Mouse (Mus musculus) kidney, embryonic 15.5 days (tissue): ENCODE measurements around the gene Cfap43. TPM values are rescaled to one million over a fixed set of nuclear protein-coding genes. Genes with fewer than 3 reads are reported as not detected.

Source experiments
- ATAC-seq: fragments of 200-750 bp; cut with Nextera tagmentation; replicated peaks from 2 replicates; pipeline ENCODE4 v1.8.0; 2017; ENCODE audit warnings: moderate TSS enrichment; ENCODE audit not compliant: low FRiP score
- H3K27ac ChIP-seq: fragments of 300-500 bp; sonication (generic); 2 replicates; pipeline ENCODE4 v1.5.1; 2015; ENCODE audit warnings: mild to moderate bottlenecking, inconsistent platforms
- H3K27me3 ChIP-seq: fragments of 300-500 bp; sonication (generic); 2 replicates; pipeline ENCODE4 v1.6.1; 2015; ENCODE audit warnings: inconsistent platforms
- H3K36me3 ChIP-seq: fragments of 300-500 bp; sonication (generic); 2 replicates; pipeline ENCODE4 v1.6.1; 2015; ENCODE audit warnings: inconsistent platforms
- H3K4me1 ChIP-seq: fragments of 300-500 bp; sonication (generic); 2 replicates; pipeline ENCODE4 v1.6.1; 2015; ENCODE audit warnings: inconsistent platforms
- H3K4me2 ChIP-seq: fragments of 300-500 bp; sonication (generic); 2 replicates; pipeline ENCODE4 v1.6.1; 2015; ENCODE audit warnings: moderate library complexity, mild to moderate bottlenecking, inconsistent platforms
- H3K4me3 ChIP-seq: fragments of 300-500 bp; sonication (generic); replicated peaks from 2 replicates; pipeline ENCODE4 v1.5.1; 2015; ENCODE audit warnings: mild to moderate bottlenecking, inconsistent platforms
- H3K9ac ChIP-seq: fragments of 300-500 bp; sonication (generic); 2 replicates; pipeline ENCODE4 v1.6.1; 2015; ENCODE audit warnings: mild to moderate bottlenecking, inconsistent platforms
- H3K9me3 ChIP-seq: fragments of 300-500 bp; sonication (generic); replicated peaks from 2 replicates; pipeline ENCODE4 v1.6.1; 2016; ENCODE audit warnings: inconsistent platforms
- WGBS: fragments of 180-500 bp; shearing (Covaris S2); methylation state at CpG from one replicate; pipeline ENCODE4 v1.1.7; 2015; ENCODE audit warnings: mixed read lengths; 5-methylcytosine and 5-hydroxymethylcytosine counted together
- polyA plus RNA-seq: library from polyadenylated mRNA; unstranded; fragments of >200 nt; fragmentation: Nextera tagmentation; extraction: Ambion mirVana; gene quantifications from 2 replicates; pipeline ENCODE4 v1.2.1, GENCODE M21; 2015

Cfap43 gene
- polyA plus RNA-seq, 1 experiment from 2014 or later, result 0.06 TPM

DNA sequence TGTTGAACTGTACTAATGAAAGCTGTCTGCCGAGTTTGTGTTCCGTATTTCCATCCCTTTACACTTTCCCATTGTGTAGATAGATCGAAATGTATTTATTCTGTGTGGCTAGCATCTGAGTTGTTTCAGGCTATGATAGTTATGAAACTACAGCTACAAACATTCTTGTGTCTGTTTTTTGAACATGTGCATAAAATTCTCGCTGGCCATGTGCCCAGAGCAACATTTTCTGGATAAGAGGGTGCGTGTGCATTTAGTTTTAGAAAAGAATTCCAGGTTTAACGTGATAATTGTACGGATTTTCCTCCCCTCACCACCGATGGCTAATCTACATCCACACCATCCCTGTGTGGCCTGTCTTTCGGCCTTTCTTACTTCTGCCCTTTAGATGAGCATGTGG is 205.6 kb downstream of the Cfap43 start:
- H3K27me3 ChIP-seq, result no peaks in the 10 kb centered on the region
- WGBS, result 74% methylated on average over 9 of the region's 9 CpGs
- no peak overlapping the region for H3K27ac ChIP-seq
- no peak overlapping the region for H3K4me3 ChIP-seq
- no peaks in the 10 kb centered on the region for H3K36me3 ChIP-seq
- 0 out of 2 replicates have a peak, but pooled peaks cover 2% of the 10 kb centered on the region for H3K9me3 ChIP-seq
- no peak for ATAC-seq
- H3K9ac ChIP-seq, result no peak overlapping the region
- H3K4me2 ChIP-seq, result no peak overlapping the region
- no peaks in the 10 kb centered on the region for H3K4me1 ChIP-seq

DNA sequence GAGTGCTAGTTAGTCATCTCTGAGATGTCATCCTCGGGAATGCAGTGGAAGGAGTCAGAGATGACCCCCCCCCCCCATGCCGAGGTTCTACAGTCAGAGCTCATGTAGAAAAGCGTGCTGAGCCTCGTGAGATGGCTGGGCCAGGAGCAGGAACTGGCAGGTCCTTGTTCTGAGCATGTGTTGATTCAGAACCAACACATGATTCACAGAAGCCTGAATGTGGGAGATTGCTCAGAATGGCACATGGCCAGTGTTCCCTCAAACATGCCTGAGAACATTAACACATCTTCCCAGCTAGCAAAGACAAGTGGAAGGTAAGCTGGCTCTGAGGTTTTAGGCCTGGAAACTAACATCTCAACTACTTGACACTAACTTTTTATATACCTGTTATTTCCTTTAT is 208.7 kb downstream of the Cfap43 start:
- no peak for ATAC-seq
- no peaks in the 10 kb centered on the region for H3K4me1 ChIP-seq
- no peaks in the 10 kb centered on the region for H3K27me3 ChIP-seq
- no peak overlapping the region for H3K27ac ChIP-seq
- H3K36me3 ChIP-seq, result no peaks in the 10 kb centered on the region
- WGBS, result 81% methylated on average over 4 of the region's 4 CpGs
- H3K9ac ChIP-seq, result no peak overlapping the region
- H3K4me2 ChIP-seq, result no peak overlapping the region
- no peaks in the 10 kb centered on the region for H3K9me3 ChIP-seq
- H3K4me3 ChIP-seq, result no peak overlapping the region

DNA sequence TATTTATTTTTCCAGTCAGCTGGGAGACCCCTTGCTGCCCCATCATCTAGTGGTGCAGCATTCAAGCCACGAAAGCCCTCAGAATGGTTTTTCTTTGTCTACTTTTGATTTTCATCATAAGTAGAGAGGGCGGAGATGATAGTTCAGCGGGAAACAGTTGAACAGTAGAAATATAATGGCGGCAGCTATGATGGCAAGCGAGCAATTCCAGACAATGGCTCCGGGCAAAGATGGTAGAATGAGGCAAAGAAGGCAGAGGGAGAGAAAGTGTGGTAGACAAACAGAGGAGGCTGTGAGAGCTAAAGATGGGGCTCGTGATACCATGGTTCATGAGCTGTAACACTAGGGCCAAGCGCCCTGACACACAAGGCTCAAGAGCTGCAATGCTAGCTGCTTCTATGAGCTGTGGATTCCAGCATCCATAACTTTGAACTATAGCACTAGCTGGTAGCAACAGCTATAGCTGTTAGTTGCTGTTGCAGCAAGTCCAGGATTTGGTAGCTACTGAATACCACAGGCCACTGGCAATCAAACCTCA is 213.2 kb downstream of the Cfap43 start:
- H3K4me1 ChIP-seq, result 0 out of 2 replicates have a peak, but pooled peaks cover 2% of the 10 kb centered on the region
- H3K27ac ChIP-seq, result no peak overlapping the region
- no peak for ATAC-seq
- no peak overlapping the region for H3K9ac ChIP-seq
- WGBS, result 90% methylated on average over 8 of the region's 8 CpGs
- H3K9me3 ChIP-seq, result no peaks in the 10 kb centered on the region
- no peaks in the 10 kb centered on the region for H3K36me3 ChIP-seq
- H3K4me2 ChIP-seq, result no peak overlapping the region
- H3K27me3 ChIP-seq, result no peaks in the 10 kb centered on the region
- H3K4me3 ChIP-seq, result no peak overlapping the region

DNA sequence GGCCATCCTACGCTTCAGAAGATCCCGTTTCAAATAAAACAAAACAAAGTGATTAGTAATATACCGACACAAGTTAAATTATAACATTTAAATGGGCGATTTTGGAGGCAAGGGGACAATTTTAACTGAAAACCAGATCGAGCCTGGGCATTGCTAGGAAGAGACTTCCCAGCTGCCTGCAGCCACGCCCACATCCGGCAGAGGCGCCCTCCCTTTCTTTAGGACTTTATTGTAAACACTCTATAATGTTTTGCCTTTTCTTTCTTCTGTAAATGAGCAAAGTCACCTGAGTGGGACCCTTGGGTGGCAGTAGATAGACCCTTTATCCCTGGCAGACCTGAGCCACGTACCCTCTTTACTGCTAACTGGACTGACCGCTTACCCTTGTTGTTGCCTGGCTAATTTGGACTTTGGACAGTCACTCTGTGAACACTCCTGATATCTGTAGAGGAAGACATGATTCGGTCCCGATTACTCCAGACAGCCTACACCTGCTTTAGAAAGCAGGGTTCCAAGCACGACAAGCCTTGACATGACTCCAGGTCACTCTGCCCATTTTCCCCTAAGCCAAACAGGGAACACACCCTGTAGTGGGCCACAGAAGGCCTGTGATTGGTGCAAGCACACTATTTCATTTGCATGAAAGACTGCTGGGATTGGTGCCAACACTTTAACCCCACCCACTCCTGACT is 213.9 kb downstream of the Cfap43 start:
- Histone ChIP-seq H3K36me3 (no peaks in the 10 kb centered on the region), H3K9ac (no peak overlapping the region), H3K4me3 (no peak overlapping the region), H3K9me3 (no peaks in the 10 kb centered on the region), H3K4me1 (0 out of 2 replicates have a peak, but pooled peaks cover 2% of the 10 kb centered on the region), H3K4me2 (no peak overlapping the region), H3K27me3 (no peaks in the 10 kb centered on the region), H3K27ac (no peak overlapping the region)
- no peak for ATAC-seq
- WGBS, result 69% methylated on average over 13 of the region's 13 CpGs

DNA sequence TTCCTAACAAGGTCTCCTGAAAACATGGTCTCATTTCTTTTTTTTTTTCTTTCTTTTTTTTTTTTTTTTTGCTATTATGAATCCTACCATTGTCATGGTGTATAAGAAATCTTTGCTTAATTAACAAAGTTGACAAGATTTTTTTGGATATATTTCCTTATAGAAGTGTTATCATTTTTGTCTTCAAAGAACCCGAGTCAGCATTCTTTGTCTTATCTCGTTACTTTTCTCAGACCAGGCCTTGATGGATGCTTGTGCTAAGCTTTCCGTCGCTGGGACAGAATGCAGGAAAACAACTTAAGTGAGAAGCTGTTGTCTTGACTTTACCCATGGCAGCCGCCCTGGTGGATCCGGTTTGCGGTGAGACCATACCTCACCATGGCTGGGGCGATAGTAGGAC is 218.6 kb downstream of the Cfap43 start:
- Histone ChIP-seq H3K36me3 (no peaks in the 10 kb centered on the region), H3K4me3 (no peak overlapping the region), H3K9me3 (no peaks in the 10 kb centered on the region), H3K27ac (no peak overlapping the region), H3K9ac (no peak overlapping the region), H3K27me3 (no peaks in the 10 kb centered on the region), H3K4me2 (no peak overlapping the region), H3K4me1 (peaks cover 11% of the 10 kb centered on the region; the same call in 1 of the 2 replicates)
- 82% methylated on average over 8 of the region's 8 CpGs for WGBS
- ATAC-seq, result no peak

DNA sequence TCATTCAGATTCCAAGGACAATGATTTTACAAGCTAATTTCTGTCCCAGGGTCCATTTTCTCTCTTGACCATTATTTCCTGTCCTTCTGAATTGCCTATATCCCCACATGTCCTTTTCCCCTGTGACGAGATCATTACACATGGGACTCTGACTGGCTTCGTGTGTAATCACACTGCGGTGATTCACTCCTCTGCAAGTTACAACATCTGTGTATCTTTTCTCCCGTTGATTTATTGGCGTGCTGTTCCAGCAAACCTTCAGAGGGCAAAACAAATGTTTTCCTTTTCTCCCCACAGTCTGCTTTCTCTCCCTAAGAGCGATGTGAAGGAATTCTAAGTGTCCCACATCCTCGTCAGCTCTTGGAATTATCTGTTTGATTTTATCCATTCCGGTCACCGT is 219.3 kb downstream of the Cfap43 start:
- no peak for ATAC-seq
- WGBS, result 25% methylated on average over 9 of the region's 9 CpGs
- no peak overlapping the region for H3K4me3 ChIP-seq
- no peak overlapping the region for H3K9ac ChIP-seq
- no peaks in the 10 kb centered on the region for H3K36me3 ChIP-seq
- H3K27ac ChIP-seq, result 0 out of 2 replicates have a peak overlapping the region, but pooled peaks have one; percentile 7
- H3K4me2 ChIP-seq, result no peak overlapping the region
- no peaks in the 10 kb centered on the region for H3K27me3 ChIP-seq
- peaks cover 9% of the 10 kb centered on the region; the same call in 1 of the 2 replicates for H3K4me1 ChIP-seq
- H3K9me3 ChIP-seq, result no peaks in the 10 kb centered on the region

DNA sequence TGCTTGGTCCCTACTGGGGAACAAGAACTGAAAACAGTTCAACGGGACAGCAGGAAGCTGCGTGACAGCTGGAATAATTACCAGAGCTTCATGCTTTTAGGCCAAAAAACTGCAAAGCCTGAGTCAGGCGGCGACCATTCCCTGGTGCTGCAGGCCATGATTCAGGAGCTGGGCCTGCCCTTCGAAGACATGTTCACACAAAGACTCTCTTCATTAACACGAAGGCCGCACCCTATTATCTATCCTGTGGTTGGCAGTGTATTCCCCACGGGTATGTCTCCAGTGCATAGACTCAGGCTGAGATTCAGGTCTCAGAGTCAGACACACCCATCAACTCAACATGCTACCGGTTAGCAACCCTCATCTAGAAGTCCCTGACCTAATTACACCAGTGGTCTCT is 220.8 kb downstream of the Cfap43 start:
- H3K9me3 ChIP-seq, result no peaks in the 10 kb centered on the region
- ATAC-seq, result no peak
- 75% methylated on average over 9 of the region's 9 CpGs for WGBS

DNA sequence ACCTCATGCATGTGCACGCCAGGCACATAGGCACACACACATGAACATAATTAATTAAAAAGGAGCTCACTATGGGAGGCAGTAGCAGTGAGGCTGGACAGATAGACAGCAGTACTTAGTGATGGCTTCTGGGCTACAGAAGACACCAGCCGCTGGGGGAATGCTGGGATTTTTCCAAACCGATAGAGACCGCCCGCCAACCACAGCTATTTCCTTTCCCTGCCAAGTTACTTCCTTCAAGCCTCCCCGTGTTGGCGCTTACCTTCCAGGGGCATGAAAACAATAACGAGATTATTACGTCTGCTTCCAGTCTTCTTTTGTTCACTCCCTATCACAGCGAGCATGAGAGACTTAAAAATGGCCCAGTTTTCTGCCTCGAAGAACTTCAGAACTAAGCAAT is 222.0 kb downstream of the Cfap43 start:
- H3K27ac ChIP-seq, result no peak overlapping the region
- no peaks in the 10 kb centered on the region for H3K36me3 ChIP-seq
- H3K9me3 ChIP-seq, result no peaks in the 10 kb centered on the region
- no peaks in the 10 kb centered on the region for H3K27me3 ChIP-seq
- no peak overlapping the region for H3K4me3 ChIP-seq
- peaks cover 9% of the 10 kb centered on the region; the same call in 1 of the 2 replicates for H3K4me1 ChIP-seq
- no peak overlapping the region for H3K4me2 ChIP-seq
- no peak for ATAC-seq
- WGBS, result 88% methylated on average over 11 of the region's 11 CpGs
- H3K9ac ChIP-seq, result no peak overlapping the region

More for the DNA sequence above, 220.8 kb downstream of the Cfap43 start:
- Histone ChIP-seq H3K27ac (no peak overlapping the region), H3K27me3 (no peaks in the 10 kb centered on the region), H3K9ac (no peak overlapping the region), H3K4me3 (no peak overlapping the region), H3K36me3 (no peaks in the 10 kb centered on the region), H3K4me1 (peaks cover 9% of the 10 kb centered on the region; the same call in 1 of the 2 replicates), H3K4me2 (no peak overlapping the region)

DNA sequence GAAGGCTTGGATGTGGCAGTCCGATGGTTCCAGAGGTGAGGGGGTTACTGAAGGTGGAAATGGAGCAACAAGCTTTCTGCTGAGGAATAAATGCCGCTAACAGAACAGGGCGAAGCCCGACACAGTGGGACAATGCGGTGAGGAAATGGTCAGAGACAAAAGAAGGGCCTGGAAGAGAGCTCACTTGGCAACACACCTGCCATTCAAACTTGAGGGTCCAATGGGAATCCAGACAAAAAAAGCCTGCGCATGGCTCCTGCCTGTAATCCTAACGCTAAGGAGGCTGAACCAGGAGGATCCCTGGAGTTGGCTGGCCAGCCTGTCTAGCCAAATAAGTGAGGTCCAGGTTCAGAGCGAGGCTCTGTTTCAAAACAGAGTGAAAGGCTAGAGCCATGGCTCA is 222.7 kb downstream of the Cfap43 start:
- no peak for ATAC-seq
- Histone ChIP-seq H3K36me3 (no peaks in the 10 kb centered on the region), H3K27me3 (no peaks in the 10 kb centered on the region), H3K9ac (no peak overlapping the region), H3K27ac (no peak overlapping the region), H3K4me3 (no peak overlapping the region), H3K4me1 (peaks cover 11% of the 10 kb centered on the region), H3K9me3 (no peaks in the 10 kb centered on the region), H3K4me2 (no peak overlapping the region)
- WGBS, result 94% methylated on average over 8 of the region's 8 CpGs

DNA sequence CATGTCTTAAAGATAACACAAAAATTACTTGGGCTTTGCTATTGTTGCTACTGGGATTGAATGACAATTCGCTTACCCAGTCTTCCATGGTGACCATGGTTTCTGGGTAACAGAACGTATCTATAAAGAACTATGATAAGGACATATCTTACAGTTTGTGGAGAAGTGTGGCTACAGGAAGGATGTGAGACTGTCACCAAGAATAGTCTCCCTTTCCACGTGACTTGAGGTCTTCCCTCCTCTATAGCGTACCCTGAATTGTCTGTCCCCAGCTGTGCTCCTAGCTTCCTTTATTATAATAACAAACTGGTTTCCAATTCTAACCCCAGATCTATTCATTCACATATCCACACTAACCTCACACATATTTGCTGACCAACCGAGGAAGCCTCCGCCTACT is 223.4 kb downstream of the Cfap43 start:
- Histone ChIP-seq H3K36me3 (no peaks in the 10 kb centered on the region), H3K4me1 (peaks cover 14% of the 10 kb centered on the region), H3K9me3 (no peaks in the 10 kb centered on the region), H3K9ac (no peak overlapping the region), H3K27ac (no peak overlapping the region), H3K4me2 (no peak overlapping the region), H3K27me3 (no peaks in the 10 kb centered on the region), H3K4me3 (no peak overlapping the region)
- no peak for ATAC-seq
- 90% methylated on average over 6 of the region's 6 CpGs for WGBS

DNA sequence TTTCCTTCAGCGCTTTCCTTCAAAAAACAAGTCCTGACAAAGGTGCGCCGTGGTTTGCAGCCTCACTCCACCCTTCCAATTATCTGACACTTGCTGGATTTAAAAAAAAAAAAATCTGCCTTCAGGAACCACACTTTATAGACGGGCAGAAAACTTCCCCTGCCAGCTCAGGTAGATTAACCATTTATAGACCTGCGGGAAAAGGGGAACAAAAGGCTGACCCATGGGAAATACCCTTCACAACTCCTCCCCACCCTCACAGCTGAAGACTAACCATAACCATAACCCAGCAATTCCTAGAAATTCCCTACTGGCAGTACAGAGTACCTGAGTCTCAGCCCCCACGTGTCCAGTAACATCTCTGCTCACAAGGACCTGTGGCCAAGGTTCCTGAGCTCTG is 227.1 kb downstream of the Cfap43 start, which contains the start of gene Col17a1:
Gene Col17a1, minus strand, starts transcription at position 101 of the 400 bp plus-strand sequence.
- Histone ChIP-seq H3K4me3 (no peak within 1 kb of the TSS), H3K27me3 (no peaks in the 10 kb centered on the region), H3K4me1 (peaks cover 5% of the 10 kb centered on the region; the same call in 1 of the 2 replicates), H3K9ac (no peak within 1 kb of the TSS), H3K4me2 (no peak within 1 kb of the TSS), H3K36me3 (no peaks in the 10 kb centered on the region), H3K9me3 (no peaks in the 10 kb centered on the region), H3K27ac (no peak within 1 kb of the TSS)
- 72% methylated on average over 6 of the region's 6 CpGs for WGBS
- no peak for ATAC-seq

DNA sequence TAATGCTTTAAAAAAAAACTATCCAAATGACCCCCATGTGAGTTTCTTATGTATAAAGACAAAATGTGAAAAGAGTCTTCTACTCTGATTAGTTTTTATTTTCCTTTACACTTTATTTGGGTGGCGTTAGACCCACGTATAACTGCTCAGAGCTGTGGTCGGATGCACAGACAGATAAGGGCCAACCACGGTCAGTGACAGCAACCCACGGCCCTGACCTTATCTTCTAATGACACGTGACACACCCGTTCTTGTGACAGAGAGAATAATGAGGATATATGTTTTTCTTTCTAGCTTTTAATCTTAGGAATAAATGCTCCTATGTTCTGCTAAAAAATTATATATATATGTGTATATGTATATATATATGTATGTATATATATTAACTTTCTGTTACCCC is 229.5 kb downstream of the Cfap43 start:
- Histone ChIP-seq H3K4me1 (peaks cover 5% of the 10 kb centered on the region; the same call in 1 of the 2 replicates), H3K27me3 (no peaks in the 10 kb centered on the region), H3K9ac (no peak overlapping the region), H3K4me2 (no peak overlapping the region), H3K27ac (no peak overlapping the region), H3K9me3 (no peaks in the 10 kb centered on the region), H3K36me3 (no peaks in the 10 kb centered on the region), H3K4me3 (no peak overlapping the region)
- WGBS, result 83% methylated on average over 7 of the region's 7 CpGs
- ATAC-seq, result no peak
